Mouse (Mus musculus): ENCODE results near the gene Pax2. TPM values are rescaled to one million over a fixed set of nuclear protein-coding genes. Genes with fewer than 3 reads are reported as not detected.

The Pax2 gene
- total RNA-seq, 2 experiments from 2014 or later = 0.23 to 0.42 TPM

Small RNA genes within 50 kb of the gene (microRNA-seq; reads per million reads assigned to microRNA genes)
- 0 reads per million in 2 experiments for gene Mir6405

Other genes with a start within 250 kb of the Pax2 start
- under 1 TPM; 0.19 to 0.56 TPM for gene Sec31b, start 210.2 kb upstream of the Pax2 start, total RNA-seq (2021)
- gene Gm20538, start 203.2 kb upstream of the Pax2 start, total RNA-seq (2021) = not detected
- 100 to 1,000 TPM; 368 to 386 TPM for gene Ndufb8, start 200.6 kb upstream of the Pax2 start, total RNA-seq (2021)
- 10 to 100 TPM; 33.5 to 34.2 TPM for gene Hif1an, start 193.2 kb upstream of the Pax2 start, total RNA-seq (2021)
- gene Slf2, start 175.1 kb downstream of the Pax2 start, total RNA-seq (2021) = 10 to 100 TPM; 37.9 to 38.0 TPM
- gene Sema4g, start 233.1 kb downstream of the Pax2 start, total RNA-seq (2021) = 10 to 100 TPM; 17.2 to 18.4 TPM
- gene Twnk, start 249.6 kb downstream of the Pax2 start, total RNA-seq (2021) = 10 to 100 TPM; 13.8 to 14.9 TPM

All from left cerebral cortex, adult 18-20 months (tissue).